Mouse (Mus musculus): ENCODE data around the gene Pigt.

GRCm38 (mm10) chr2:164521841-164522240 lies 24.5 kb downstream of the Pigt start:
- TF ChIP-seq CTCF (IDR thresholded peaks at IDR 0.05; ENCODE audit: extremely low read depth, insufficient read depth, low read length) (no peak), POLR2A (IDR thresholded peaks at IDR 0.05; ENCODE audit: extremely low read depth, insufficient read depth, low read length) (no peak)

Data from cortical plate, adult 2 months (tissue).